Mouse (Mus musculus) embryo, embryonic 9.5 days (tissue): ENCODE data around the gene Tmprss11c.
"Not testable (repeated sequence)": the region's sequence is repeated elsewhere in the genome, so short reads cannot be mapped to it uniquely, and the experiment has no call there.

ENCODE experiments used
- DNase-seq: peaks from one replicate; pipeline ENCODE4 v3.0.0-alpha.2; 2017; ENCODE audit errors: extremely low spot score

The Tmprss11c gene

DNA sequence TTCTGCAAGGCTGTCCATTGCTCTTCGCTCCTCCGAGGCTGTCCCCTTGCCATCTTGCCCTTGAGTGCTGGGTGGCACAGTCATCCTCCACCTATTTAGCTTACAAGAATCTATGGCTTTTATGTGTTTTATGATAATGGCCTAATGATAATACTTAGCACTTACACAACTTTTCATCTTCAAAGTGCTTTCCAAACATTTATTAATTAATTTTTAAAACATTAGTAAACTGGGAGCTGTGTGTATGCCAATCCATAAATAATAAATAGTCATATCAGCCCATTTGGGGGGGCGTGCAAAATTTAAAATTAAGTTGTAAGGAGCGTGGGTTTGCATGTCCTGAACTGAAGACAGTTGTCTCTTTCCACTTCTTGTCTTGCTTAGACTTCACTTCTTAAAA lies at the start of gene Tmprss11c:
Gene Tmprss11c (minus strand): TSS at position 101 of the 400 bp plus-strand sequence.
- DNase-seq: no peak

GRCm38 (mm10) chr5:86318018-86318956 lies 29.2 kb upstream of the Tmprss11c start:
- not testable (repeated sequence) for DNase-seq

DNA sequence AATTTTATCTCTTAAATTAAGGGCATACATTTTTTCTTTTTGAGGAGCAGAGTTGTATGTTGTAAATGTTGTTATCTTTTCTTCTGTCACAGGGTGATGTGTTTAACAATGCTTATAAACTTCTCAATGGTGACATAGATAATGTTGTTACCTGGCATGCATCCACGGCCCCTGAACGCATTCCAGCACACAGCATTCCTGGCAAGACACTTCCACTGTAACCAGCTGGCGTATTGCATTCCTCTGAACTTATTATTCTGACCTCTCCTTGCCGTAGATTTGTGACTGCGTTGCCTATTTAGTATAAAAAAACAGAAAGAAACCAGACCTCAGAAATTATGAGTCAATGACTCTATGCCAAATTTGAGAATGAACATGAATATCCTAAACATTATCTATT lies 17.0 kb upstream of the Tmprss11c start:
- no peak for DNase-seq

DNA sequence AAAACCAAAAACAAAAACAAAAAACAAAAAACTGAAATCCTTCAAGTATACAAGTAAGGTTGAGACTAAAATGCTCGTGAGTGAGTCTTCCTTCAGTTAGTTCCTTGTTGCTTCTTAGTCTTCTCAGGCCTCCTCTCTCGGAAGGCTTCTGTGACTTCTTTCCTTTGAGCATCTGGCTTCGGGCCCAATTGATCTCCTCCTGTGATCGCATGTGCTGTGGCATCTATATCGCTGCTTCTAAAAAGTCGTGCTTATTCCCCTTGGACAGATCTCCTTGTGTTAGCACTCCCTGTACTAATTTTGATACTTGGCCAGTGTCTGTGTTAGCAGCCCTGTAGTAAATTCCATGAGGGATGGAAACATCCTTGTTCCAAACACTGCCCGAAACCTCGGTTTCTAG lies 14.8 kb upstream of the Tmprss11c start:
- DNase-seq: no peak

DNA sequence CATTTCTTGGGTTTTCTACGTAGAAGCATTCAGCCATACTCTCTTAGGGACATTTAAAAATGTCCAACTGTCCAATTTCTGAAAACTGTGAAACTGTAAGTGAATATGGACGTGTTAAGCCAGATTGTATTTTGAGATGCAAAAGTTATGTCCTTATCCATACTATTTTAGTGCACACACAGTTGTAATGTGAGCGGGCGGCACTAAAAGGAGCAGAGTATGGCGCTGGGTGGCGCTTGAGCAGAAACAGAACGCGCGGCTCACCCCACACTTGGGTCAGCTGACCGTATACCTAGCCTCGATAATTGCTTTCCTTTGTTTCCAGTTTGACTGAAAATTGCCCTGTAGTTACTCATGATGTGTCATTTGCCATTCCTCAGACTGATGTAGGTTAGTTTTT lies 42.5 kb downstream of the Tmprss11c start:
- no peak for DNase-seq

GRCm38 (mm10) chr5:86244880-86245279 lies 44.2 kb downstream of the Tmprss11c start:
- DNase-seq: no peak

DNA sequence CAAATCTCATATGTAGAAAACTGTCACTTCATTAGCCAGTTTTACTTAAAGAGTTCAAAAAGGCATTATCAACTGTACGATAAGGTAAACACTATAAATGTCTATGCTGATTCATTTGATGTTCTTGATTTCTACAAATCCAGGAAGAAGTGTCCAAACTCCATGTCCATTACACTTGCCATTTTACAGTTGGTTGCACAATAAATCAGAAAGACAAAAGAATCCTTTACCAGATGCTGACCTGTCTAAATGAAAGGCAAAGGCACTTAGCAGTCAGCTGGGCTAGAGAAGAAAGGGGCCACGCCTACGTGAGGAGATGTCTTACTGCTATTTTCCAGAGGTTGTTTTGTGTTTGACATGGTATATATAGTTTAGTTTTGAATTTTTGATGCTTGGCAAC lies 44.8 kb downstream of the Tmprss11c start:
- DNase-seq: no peak

GRCm38 (mm10) chr5:86227156-86227853 lies 61.8 kb downstream of the Tmprss11c start:
- DNase-seq: no peak

DNA sequence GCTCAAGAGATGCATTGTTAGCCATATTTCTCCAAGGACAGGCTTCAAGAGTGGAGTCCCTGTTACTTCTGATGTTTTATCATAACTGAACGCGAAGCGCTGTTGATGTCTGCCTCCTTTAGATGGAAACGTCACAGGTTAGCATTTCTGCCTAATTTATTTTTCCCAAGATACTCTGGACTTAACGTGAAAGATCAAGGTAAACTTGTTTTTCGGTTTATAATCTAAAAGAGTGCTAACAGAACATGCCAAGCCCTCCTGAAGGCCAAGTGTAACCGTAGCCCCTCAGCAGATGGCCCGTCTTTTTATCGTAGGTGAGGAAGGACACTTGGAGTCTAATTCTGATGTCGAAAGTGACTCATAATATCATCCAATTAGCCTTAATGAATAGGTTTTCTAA lies 91.3 kb downstream of the Tmprss11c start, which contains the start of gene Gnrhr:
Gene Gnrhr (minus strand): TSS at position 101 of the 400 bp plus-strand sequence.
- no peak for DNase-seq

- DNase-seq: peak; percentile 42
These were observed 97.8 kb downstream of the Tmprss11c start for GRCm38 (mm10) chr5:86191356-86191755.

GRCm38 (mm10) chr5:86190770-86191169 lies 98.3 kb downstream of the Tmprss11c start:
- DNase-seq: no peak

GRCm38 (mm10) chr5:86190290-86190689 lies 98.8 kb downstream of the Tmprss11c start:
- no peak for DNase-seq

DNA sequence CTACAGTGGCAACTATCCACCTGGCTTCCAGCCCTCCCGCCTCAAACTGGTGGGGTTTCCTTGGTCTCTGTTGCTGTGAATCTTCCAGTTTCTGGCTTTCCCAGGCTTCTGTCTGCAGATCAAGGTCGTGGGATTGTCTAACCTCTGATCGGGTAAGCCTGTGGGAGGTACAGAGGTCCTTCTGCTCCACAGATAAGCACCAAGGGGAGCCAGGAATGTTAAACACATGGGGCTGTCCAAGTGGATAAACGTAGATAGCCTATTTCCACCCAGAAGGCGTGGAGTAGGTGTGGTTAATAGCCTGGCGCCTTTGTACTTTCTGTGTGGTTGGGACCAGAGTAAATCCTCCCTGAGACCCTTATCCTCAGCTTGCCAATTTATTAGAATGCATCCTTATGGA lies 101.7 kb downstream of the Tmprss11c start:
- no peak for DNase-seq
